Mouse (Mus musculus): Measurements from ENCODE around the gene Pax1. TPM values are rescaled to one million over a fixed set of nuclear protein-coding genes. Genes with fewer than 3 reads are reported as not detected.

Pax1 gene
- polyA plus RNA-seq (2014; fragmentation: Illumina TruSeq; extraction: RNeasy Lipid Tissue Mini Kit (QIAGEN cat#74804)): 0.23 TPM

GRCm38 (mm10) chr2:147361581-147361980 lies at the start of gene Pax1:
Gene Pax1 (plus strand): TSS chr2:147361925.

Other genes starting within 250 kb of the Pax1 start
- gene Nkx2-2, start 167.7 kb upstream of the Pax1 start, polyA plus RNA-seq (2014; fragmentation: Illumina TruSeq; extraction: RNeasy Lipid Tissue Mini Kit (QIAGEN cat#74804)): not detected

Data from ovary, adult 10 weeks (tissue).